In the genomic region with DNA sequence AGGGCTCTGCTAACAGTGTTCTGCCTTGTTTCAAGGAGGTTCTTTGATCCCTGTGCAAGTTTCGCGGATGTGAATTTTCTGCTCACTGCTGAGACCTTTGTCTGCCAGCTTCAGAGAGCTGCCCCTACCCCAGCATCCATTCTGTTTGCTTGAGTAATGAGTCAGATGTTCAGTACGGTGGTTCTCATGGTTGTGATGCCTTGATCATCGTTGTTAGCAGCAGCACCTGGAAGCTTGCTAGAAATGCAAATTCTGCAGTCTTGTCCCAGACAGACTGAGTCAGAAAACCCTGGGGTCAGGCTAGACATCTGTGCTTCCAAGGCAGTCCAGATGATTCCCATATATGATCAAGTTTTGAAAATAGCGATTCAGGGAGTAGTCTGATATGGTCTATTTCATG, we compare ENCODE assay signal across 25 mouse cellular contexts.
"Had no signal": no experiment of that assay in that cellular context is flagged by ENCODE, and none has a peak within 500 bp of the region (broad histone marks: within the 10 kb centered on the region; RNA-seq: fewer than 3 reads in every experiment).

No protein-coding gene starts in this region.

- H3K4me2 ChIP-seq: heart, embryonic 11.5 days; hindbrain, embryonic 12.5 days; hindbrain, embryonic 14.5 days; intestine, embryonic 15.5 days; limb, embryonic 13.5 days; limb, embryonic 15.5 days; liver, embryonic 12.5 days had no signal

- H3K27me3 ChIP-seq: hindbrain, embryonic 12.5 days; intestine, embryonic 15.5 days; limb, embryonic 15.5 days; liver, embryonic 12.5 days had no signal

- ATAC-seq: hindbrain, embryonic 16.5 days; inflammation-experienced regulatory T-cells, adult 6 months; intestine, embryonic 15.5 days; intestine, postnatal 0 days; liver, embryonic 12.5 days had no signal

- H3K27ac ChIP-seq: gastrocnemius, adult 2 months; heart, adult 2 months; hindbrain, embryonic 10.5 days; hindbrain, embryonic 12.5 days; hindbrain, embryonic 14.5 days; intestine, embryonic 15.5 days; layer of hippocampus, adult 2 months; limb, embryonic 13.5 days; limb, embryonic 15.5 days; liver, embryonic 12.5 days; liver, embryonic 14.5 days had no signal

- H3K9me3 ChIP-seq: hindbrain, embryonic 10.5 days; hindbrain, embryonic 12.5 days; intestine, embryonic 15.5 days; limb, embryonic 13.5 days; limb, embryonic 15.5 days; liver, embryonic 12.5 days had no signal

- H3K9ac ChIP-seq: hindbrain, embryonic 12.5 days; hindbrain, embryonic 14.5 days; intestine, embryonic 15.5 days; limb, embryonic 13.5 days; limb, embryonic 15.5 days; liver, embryonic 12.5 days; liver, embryonic 14.5 days had no signal

- DNase-seq: gastrocnemius, adult 2 months; gastrocnemius, postnatal 10 days; gastrocnemius, postnatal 25 days; heart, adult 2 months; heart, postnatal 10 days; heart, postnatal 4 days; kidney, adult 18-20 months; kidney, adult 8-10 months; kidney, postnatal 10 days; kidney, postnatal 25 days; kidney, postnatal 4 days; left cerebral cortex, postnatal 4 days had no signal

- H3K36me3 ChIP-seq: hindbrain, embryonic 10.5 days; hindbrain, embryonic 12.5 days; intestine, embryonic 15.5 days; limb, embryonic 13.5 days; limb, embryonic 15.5 days; liver, embryonic 12.5 days had no signal

- H3K4me1 ChIP-seq: intestine, embryonic 15.5 days; liver, embryonic 12.5 days had no signal

- H3K4me3 ChIP-seq: gastrocnemius, adult 2 months; heart, adult 2 months; hindbrain, embryonic 10.5 days; hindbrain, embryonic 12.5 days; intestine, embryonic 15.5 days; layer of hippocampus, adult 2 months; limb, embryonic 13.5 days; limb, embryonic 15.5 days; liver, embryonic 12.5 days had no signal
